Mouse (Mus musculus): ENCODE measurements at regions not wholly inside any gene's neighbourhood (a gene's known extent, or its start where the extent isn't known, plus 50 kb on each side); places are given as distances from the start of the nearest gene placed in this dataset.
"Not testable (repeated sequence)": the region's sequence is repeated elsewhere in the genome, so short reads cannot be mapped to it uniquely, and the experiment has no call there.

GRCm38 (mm10) chr11:63211501-63211900 is 82.7 kb downstream of the Pmp22 start:
- no peak for DNase-seq (ENCODE audit: extremely low spot score, low spot score)

- DNase-seq (ENCODE audit: extremely low spot score, low spot score) = peak; percentile 91
Observed at GRCm38 (mm10) chr11:63213043-63213442, 84.3 kb downstream of the Pmp22 start.

GRCm38 (mm10) chr11:63213901-63214425 is 85.2 kb downstream of the Pmp22 start:
- no peak for DNase-seq (ENCODE audit: extremely low spot score, low spot score)

DNA sequence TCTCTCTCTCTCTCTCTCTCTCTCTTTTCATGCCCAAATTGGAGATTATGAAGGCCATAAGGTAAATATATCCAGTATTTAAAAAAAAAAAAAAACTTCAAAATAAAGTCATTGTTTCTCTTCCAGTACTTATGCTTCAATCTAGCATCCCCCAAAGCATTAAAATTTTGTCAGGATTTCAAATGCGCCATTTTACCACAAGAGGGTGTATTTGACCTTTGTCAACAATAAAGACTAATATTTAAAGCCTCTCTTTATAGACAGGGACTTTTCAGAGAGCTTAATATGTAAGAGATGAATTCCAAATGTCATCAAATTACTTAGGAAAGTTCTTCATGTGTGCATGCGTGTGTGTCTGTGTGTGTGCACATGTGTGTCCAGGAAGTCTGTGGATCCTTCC is 87.2 kb downstream of the Pmp22 start:
- DNase-seq (ENCODE audit: extremely low spot score, low spot score) = no peak

DNA sequence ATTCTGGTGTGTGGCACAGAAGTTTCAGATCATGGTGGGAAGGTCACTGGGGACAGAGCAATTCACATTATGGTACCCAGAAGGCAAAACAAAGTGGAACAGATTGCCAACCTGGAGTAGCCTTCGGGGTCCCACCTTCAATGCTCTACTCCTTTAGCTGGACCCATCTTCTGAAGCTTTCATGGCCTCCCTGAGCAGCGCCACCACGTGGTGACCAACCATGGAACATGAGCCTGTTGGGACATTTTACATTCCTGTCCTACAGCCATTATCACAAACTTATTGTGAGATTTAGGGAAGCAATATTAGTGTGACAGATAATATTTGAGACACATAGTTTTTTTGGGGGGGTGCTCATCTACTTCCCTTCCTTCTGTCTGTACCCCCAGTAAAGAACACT is 88.3 kb downstream of the Pmp22 start:
- no peak for DNase-seq (ENCODE audit: extremely low spot score, low spot score)

GRCm38 (mm10) chr11:63226471-63226870 is 97.7 kb downstream of the Pmp22 start:
- DNase-seq (ENCODE audit: extremely low spot score, low spot score) = no peak

DNA sequence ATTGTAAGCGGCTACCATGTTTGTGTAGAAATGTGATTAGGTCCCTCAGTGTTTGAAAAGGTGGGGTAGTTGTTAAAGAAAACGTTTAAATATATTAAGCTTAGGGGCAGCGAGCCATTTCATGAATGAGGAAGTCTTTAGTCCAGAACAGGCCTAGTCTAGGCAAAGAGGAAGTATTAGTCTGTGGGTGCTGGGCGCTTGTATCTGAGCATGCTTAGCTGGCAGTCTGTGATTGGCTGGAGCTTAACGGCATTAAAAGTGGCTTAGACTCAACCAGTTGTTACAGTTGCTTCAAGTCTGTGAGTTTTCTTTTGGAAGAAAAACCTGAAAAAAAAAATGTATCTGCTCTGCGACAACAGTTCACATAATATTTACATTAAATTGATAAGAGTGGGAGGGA is 102.0 kb downstream of the Pmp22 start:
- DNase-seq (ENCODE audit: extremely low spot score, low spot score) = no peak

- DNase-seq (ENCODE audit: extremely low spot score, low spot score) = no peak
Observed at GRCm38 (mm10) chr11:63233172-63233966, 104.6 kb downstream of the Pmp22 start.

DNA sequence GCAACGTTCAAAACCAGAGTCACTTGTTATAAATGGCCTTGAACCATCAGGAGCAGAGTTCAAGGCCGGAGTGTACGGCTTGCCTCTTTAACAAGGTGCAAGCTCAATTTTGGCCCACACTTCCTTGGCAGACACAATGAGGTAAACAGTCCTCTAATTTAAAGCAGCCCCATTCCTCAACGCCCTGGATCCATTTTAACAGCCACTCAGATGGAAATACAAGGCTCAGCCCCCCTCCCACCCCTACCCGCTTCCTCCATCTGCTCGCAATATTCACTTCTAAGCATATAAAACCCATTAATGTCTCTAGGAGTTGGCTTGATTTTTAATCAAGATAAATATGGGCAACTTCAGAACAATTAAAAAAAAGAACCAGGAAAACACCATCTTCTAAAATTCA is 105.7 kb downstream of the Pmp22 start:
- no peak for DNase-seq (ENCODE audit: extremely low spot score, low spot score)

GRCm38 (mm10) chr11:63238655-63239054 is 109.9 kb downstream of the Pmp22 start:
- no peak for DNase-seq (ENCODE audit: extremely low spot score, low spot score)

DNA sequence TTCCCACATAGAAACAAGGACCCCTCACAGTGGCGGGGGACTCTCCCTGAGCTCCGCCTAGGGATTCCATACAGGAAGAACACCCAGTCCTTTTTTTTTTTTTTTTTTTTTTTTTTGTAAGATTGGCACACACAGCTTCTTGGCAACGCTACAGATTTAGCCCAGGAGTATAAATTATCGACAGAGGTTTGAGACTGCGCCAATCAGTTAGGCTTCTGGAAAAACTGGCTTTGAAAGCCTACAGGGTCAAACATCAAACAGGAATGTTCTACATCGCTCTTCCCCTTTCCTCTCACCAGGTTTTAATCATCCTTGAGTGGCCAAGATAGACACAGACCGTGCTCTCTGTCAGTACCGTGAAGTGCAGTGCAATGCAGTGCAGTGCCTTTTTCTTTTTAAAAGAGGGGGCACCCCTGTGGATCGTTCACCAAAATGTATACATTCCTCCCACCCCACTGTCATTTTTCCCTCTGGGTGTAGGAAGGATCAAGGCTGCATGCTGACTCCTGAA is 115.2 kb downstream of the Pmp22 start:
- DNase-seq (ENCODE audit: extremely low spot score, low spot score) = no peak

DNA sequence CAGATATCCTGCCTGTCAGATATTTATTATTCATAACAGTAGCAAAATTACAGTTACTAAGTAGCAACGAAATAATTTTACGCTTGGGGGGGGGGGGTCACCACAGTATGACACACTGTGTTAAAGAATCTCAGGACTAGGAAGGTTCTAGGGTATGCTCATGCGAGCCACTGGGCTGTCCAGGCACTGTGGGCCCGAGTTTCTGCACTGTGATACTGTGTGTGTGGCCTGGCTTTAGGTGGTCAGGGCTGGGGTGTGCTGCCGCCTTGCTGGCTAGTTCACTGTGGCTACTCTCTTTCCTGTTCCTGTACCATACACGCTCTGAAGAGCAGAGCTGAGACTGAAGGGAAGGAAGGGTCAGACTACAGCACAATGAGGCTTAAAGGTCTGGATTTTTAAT is 116.3 kb downstream of the Pmp22 start:
- DNase-seq (ENCODE audit: extremely low spot score, low spot score) = no peak

- peak; percentile 32 for DNase-seq (ENCODE audit: extremely low spot score, low spot score)
Observed at GRCm38 (mm10) chr11:63246052-63246661, 117.4 kb downstream of the Pmp22 start.

DNA sequence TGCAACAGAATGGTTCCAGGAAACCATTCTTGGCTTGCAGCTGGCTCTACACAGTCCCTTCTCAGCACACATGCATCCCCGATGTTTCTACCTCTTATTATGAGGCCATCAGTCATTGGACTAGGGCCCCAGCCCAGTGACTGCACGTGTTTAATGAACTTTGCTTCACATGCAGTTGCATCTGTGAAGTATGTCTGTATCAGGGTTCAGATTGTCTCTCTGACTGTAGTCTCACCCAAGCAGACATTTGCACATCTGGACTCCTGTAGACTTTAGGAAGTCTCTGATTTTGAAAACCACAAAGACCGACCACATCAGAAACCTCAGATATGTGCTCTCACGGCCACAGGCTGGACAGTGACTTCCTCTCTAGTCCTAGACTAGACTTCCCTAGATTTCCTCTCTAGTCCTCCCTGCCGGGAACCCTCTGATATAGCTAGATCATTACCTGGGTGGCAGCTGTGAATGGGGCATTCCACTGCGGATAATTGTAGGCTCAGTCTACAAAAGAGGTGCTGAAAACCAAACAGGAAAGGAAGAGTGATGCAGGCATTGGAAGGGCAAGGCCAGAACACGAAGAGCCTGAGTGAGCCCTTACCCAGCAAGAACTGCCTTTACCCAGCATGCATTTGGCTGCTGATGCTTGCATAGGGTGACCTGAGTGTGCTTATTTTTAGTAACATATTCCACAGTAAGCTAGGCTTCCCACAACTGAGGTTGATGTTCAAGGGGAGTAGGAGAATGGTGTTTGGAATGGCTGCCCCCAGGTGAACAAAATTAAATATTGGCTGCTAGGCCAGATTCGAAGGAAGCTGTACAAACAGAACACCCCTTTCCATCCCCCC is 123.5 kb downstream of the Pmp22 start:
- no peak for DNase-seq (ENCODE audit: extremely low spot score, low spot score)

DNA sequence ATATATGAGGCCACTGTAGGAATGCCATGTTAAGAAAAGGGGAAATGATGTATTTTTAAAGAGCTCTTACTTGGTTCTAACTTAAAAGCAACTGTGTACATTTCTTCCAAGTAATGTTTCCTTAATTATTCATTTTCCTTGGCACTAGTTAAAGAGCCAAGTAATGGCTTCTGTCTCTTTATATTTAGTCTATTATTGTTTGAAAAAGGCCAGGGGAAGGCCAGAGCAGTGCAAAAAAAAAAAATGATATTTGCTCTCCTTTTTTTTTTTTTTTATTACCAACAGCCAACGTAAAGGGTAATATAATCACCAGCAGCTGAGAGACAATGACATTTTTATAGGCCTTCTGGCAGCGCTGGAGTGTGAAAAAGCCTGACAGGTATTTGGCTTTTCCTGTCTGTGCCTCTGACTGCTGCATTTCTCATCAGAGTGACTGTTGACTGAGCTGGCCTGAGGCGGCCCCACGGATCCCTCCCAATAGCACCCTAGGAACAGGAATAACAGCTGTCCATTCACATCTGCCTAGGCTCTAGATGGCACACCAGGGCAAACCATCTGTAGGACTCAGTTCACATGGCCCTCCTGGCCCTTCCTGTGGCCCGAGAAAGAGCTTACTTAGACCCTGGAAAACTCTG is 124.3 kb downstream of the Pmp22 start:
- no peak for DNase-seq (ENCODE audit: extremely low spot score, low spot score)

- no peak for DNase-seq (ENCODE audit: extremely low spot score, low spot score)
Observed at GRCm38 (mm10) chr11:63264432-63265061, 135.8 kb downstream of the Pmp22 start.

- not testable (repeated sequence) for DNase-seq (ENCODE audit: extremely low spot score, low spot score)
Observed at GRCm38 (mm10) chr11:63266290-63266689, 137.5 kb downstream of the Pmp22 start.

DNA sequence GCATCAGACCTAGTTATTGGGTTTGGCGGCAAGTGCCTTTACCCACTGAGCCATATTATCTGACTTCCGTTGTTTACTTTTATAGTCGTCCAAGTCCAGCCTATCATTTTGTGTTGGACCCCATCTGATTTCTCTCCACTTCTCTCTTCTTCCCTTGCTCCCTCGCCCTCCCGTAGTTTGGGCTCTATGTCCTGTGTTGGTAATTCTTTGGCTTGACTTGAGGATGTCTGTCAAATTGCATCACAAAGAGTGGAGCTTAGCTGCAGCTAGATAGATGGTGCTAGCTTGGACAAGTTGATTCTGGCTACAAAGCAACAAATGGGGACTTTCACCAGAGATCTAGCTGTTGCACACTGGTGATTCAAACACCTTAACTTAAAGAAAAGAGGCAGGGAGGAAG is 147.9 kb downstream of the Pmp22 start:
- DNase-seq (ENCODE audit: extremely low spot score, low spot score) = no peak

DNA sequence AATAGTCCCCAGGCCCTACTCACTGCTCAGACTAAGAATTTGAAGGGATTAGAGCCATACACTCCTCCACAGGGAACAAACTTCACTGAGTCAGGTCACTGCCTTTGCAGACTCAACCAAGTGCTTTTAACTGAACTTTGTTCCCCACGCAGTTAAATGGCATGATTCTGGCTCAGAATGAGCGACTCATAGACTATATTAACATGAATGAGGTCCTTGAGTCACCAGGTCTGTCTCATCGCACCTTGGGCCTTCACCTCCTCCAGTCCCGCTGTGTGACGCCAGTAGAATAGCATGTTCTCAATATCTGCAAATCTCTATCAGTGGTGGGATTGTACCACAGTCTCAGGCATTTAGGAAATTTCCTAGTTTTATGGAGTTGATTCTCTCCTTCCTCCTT is 153.1 kb downstream of the Pmp22 start:
- no peak for DNase-seq (ENCODE audit: extremely low spot score, low spot score)

DNA sequence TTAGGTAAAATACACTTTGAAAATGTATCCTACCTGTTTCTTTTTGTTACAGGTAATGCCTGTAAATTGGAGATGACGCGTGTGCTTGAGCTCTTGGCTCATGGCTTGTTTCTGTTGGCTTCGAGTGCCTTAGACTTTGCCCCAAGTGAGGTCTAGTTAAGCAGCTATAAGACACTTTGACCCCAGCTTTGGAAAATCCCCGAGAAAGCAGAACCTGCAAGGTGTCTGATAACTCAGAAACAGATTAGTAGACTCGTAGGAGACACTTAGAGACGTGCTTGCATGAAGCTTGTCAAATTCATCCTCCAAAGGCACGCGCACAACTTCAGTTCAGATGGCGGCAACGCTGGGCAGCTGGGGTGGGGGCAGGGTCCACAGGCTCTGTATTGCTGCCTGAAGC is 153.8 kb downstream of the Pmp22 start:
- no peak for DNase-seq (ENCODE audit: extremely low spot score, low spot score)

DNA sequence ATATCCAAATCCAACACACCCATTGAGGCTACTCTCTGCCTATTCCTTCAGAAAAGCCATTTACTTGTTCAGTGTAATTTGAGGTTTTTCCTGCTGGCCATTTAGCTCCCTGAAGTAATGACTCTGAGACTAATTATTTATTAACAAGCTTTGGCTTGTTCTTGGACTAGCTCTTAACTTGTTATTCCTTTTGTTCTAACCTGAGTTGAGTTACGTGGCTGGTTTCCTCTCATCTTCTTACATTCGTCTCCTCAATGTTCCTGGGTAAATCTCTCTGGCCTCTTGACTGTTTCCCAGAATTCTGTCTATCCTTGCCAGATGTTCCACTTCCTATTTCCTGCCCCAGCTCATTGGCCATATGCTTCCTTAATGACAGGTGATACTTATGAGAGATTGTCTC is 157.2 kb downstream of the Pmp22 start:
- no peak for DNase-seq (ENCODE audit: extremely low spot score, low spot score)

All from neural tube, embryonic 10.5 days (tissue).